Mouse (Mus musculus): ENCODE results near the gene Tmem131.

DNA sequence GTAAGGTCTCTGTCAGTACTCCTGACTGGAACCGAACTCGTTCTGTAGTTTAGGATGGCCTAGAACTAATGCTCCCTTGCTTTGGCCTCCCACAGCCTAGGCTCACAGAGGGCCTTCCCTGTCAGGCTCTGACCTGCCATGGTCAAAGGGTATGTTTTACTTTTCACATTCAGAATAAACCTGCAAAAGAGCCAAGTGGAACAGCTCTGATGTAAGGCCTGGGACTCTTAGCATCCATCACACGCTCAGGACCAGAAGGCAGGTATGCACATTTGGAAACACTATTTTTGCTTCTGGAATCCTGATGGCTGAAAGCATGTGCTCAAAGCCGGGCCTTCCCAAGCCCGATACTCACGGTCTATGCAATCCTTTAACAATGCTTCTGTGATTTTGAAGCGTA is 131.7 kb downstream of the Tmem131 start:
- no peak for TF ChIP-seq GATA1 (IDR thresholded peaks at IDR 0.05; ENCODE audit: borderline replicate concordance, low read length)
- no peak for TF ChIP-seq FLI1 (IDR thresholded peaks at IDR 0.05; ENCODE audit: low read length)
